Mouse (Mus musculus) liver, adult 2 months (tissue): ENCODE measurements around the gene Serpinf2.

ENCODE experiments used
- CTCF ChIP-seq: fragments of 200-500 bp; IDR thresholded peaks from 2 replicates; pipeline ENCODE4 v1.5.1; 2011; ENCODE audit warnings: low read depth, low read length, control low read depth
- POLR2A ChIP-seq: fragments of 200-500 bp; IDR thresholded peaks from 2 replicates; pipeline ENCODE4 v1.6.1; 2011; ENCODE audit warnings: low read length, control low read depth; ENCODE audit not compliant: insufficient read depth; ENCODE audit errors: extremely low read depth

DNA sequence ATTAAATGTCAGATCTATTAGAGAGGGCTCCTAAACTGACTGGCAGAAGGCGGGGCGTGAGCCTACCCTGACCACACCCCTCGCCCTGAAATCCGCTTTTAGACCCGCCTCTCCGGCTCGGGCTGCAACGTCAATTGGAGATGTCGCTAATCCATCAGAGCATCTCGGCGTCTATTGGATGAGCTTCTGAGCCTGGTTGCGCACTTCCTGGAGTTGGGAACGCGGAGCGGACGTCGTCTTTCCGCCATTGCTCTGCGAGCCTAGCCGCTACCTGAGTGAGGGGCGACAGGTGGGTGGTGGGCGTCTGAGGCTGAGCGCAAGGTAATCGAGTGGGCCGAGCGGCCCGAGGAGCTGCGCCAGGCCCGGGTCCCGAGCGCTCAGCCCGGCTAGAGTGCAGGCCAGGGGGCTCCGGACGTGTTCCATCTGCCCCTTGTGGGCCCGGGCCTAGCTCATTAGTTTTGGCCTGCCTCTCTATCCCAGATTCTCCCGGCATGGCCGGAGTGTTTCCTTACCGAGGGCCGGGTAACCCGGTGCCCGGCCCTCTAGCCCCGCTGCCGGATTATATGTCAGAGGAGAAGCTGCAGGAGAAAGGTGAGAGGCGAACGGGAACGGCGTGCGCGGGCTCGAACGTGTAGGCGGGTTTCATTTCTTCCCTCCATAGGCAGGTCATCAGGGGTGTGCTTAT is 47.4 kb upstream of the Serpinf2 start, which contains the start of gene Prpf8:
- peak; percentile 61; the same call in 1 of the 2 replicates for TF ChIP-seq POLR2A
- TF ChIP-seq CTCF: no peak
